Mouse (Mus musculus) cerebellum, adult 2 months (tissue): ENCODE measurements around the gene Foxd2.

ENCODE experiments used
- CTCF ChIP-seq: fragments of 200-500 bp; IDR thresholded peaks from 2 replicates; pipeline ENCODE4 v1.5.1; 2011; ENCODE audit warnings: low read depth, mild to moderate bottlenecking, control low read depth, low read length, moderate library complexity, borderline replicate concordance; ENCODE audit not compliant: insufficient read depth
- POLR2A ChIP-seq: fragments of 200-500 bp; IDR thresholded peaks from 2 replicates; pipeline ENCODE4 v1.6.1; 2011; ENCODE audit warnings: low read length, control low read depth, borderline replicate concordance; ENCODE audit not compliant: insufficient read depth

DNA sequence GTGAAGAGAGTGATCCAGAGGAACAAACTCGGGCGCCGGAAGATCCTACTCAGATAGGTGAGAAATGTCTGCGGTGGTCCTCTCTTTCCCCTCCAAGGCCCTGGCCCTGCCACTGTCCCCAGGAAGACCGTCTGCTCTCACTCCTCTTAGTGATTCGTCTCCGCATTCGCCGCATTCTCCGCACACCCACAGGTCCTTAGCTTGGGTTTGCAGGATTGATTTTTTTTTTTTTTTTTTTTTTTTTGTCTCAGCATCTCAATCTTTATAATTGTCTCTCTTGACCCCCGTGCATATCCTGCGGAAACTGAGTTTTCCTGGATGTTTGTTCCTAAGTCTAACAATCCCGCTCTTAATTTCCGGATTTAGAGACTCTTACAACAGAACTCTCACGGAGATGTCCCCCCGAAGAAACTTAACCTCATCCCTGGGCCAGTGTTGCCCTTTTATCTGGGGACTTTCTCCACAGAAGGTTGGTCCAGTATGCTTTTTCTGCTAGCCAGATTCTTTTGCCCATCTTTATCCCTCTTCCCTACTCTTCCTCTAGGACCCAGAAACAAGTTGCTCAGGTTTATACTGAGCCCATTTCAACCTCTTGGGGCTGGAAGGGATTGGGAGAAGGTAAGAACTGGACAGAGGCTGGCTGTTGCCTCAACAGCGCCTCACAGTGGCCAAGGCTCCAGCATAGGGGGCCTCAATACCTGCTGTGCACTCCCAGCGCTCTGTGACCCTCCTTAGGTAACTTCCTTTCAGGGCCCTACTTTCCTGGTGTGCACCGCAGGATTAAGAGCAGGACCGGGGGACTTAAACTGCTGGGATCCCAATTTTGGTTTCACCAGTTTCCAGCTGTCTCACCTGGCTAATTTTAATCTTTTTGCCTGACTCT lies 1.2 kb upstream of the Foxd2 start:
- no peak for TF ChIP-seq POLR2A
- no peak for TF ChIP-seq CTCF
